Mouse (Mus musculus): ENCODE measurements around the gene H1fx.
A peak's percentile ranks its signal among the peaks of the same experiment; 100 is the strongest.
"Not testable (repeated sequence)": the region's sequence is repeated elsewhere in the genome, so short reads cannot be mapped to it uniquely, and the experiment has no call there.

The H1fx gene

DNA sequence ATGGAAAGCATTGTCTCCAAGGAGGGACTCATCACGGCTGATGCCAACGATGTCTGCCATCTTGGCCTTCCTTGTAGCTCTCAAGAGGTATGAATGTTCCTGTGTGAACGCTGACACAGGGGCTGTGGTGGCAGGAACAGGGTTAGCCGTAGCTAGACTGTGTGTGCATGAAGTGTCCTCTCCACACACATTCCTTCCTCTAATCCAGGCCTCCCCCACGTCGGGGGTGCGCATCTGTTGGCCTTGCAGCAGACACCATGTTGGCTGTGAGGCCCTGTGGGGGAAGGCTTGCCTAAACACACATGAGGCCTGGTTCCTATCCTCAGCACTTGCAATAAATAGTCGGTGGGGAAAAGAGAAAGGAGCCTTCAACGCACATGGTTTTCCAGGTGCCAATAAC, 15.2 kb upstream of the H1fx start:
- DNase-seq (ENCODE audit: low read depth, low spot score), result no peak
- Histone ChIP-seq H3K27me3 (ENCODE audit: control insufficient read depth, insufficient read depth, low read length, poor library complexity, severe bottlenecking) (no peaks in the 10 kb centered on the region), H3K36me3 (ENCODE audit: control insufficient read depth, insufficient read depth, low read length, poor library complexity, severe bottlenecking) (peaks cover 3% of the 10 kb centered on the region; the same call in 1 of the 2 replicates)

DNA sequence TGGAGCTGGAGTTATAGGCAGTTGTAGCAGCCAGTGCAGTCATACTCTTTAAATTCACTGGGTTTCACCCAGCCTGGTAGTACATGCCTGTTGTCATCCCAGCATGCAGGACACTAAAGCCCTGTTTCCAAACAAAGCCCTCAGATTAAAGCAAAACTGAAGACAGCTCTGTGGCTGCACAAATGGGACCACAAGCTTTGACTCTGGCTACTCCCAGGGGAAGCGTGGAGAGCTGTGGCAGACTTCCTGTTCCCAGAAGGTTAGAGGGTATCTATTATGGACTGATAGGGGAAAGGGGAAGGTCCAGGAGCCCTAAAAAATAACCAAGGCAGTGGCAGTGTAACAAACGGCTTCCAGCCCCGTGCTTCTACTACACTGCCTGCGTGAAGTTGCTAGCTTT, 14.1 kb upstream of the H1fx start:
- Histone ChIP-seq H3K27me3 (ENCODE audit: control insufficient read depth, insufficient read depth, low read length, poor library complexity, severe bottlenecking) (no peaks in the 10 kb centered on the region), H3K36me3 (ENCODE audit: control insufficient read depth, insufficient read depth, low read length, poor library complexity, severe bottlenecking) (0 out of 2 replicates have a peak, but pooled peaks cover 1% of the 10 kb centered on the region)
- DNase-seq (ENCODE audit: low read depth, low spot score), result no peak

- DNase-seq (ENCODE audit: low read depth, low spot score), result no peak
- Histone ChIP-seq H3K36me3 (ENCODE audit: control insufficient read depth, insufficient read depth, low read length, poor library complexity, severe bottlenecking) (no peaks in the 10 kb centered on the region), H3K27me3 (ENCODE audit: control insufficient read depth, insufficient read depth, low read length, poor library complexity, severe bottlenecking) (no peaks in the 10 kb centered on the region)
Observed at GRCm38 (mm10) chr6:87993790-87994571, 12.5 kb upstream of the H1fx start.

DNA sequence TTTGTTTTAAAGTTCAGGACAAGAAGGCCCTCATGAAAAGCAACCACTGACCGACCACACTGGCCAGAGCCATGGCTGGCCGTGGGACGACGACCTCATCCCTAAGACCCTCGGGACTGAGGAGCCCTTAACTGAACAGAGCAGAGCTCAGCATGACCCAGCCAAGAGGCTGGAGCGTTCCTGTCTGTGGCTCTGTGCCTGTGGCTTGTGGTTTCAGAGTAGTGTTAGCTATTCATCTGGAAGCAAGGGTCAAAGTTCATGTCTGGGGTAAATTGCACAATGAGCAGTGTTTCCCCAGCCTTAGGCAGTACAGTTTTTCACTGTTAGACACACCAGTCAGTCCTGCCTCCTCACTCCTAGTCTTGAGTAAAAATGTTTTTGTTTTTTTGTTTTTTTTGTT, 11.3 kb upstream of the H1fx start:
- H3K27me3 ChIP-seq (ENCODE audit: control insufficient read depth, insufficient read depth, low read length, poor library complexity, severe bottlenecking), result no peaks in the 10 kb centered on the region
- DNase-seq (ENCODE audit: low read depth, low spot score), result no peak

GRCm38 (mm10) chr6:87991886-87992285, 10.4 kb upstream of the H1fx start:
- Histone ChIP-seq H3K36me3 (ENCODE audit: control insufficient read depth, insufficient read depth, low read length, poor library complexity, severe bottlenecking) (no peaks in the 10 kb centered on the region), H3K27me3 (ENCODE audit: control insufficient read depth, insufficient read depth, low read length, poor library complexity, severe bottlenecking) (no peaks in the 10 kb centered on the region)
- no peak for DNase-seq (ENCODE audit: low read depth, low spot score)

More for the DNA sequence above, 11.3 kb upstream of the H1fx start:
- H3K36me3 ChIP-seq (ENCODE audit: control insufficient read depth, insufficient read depth, low read length, poor library complexity, severe bottlenecking), result no peaks in the 10 kb centered on the region

DNA sequence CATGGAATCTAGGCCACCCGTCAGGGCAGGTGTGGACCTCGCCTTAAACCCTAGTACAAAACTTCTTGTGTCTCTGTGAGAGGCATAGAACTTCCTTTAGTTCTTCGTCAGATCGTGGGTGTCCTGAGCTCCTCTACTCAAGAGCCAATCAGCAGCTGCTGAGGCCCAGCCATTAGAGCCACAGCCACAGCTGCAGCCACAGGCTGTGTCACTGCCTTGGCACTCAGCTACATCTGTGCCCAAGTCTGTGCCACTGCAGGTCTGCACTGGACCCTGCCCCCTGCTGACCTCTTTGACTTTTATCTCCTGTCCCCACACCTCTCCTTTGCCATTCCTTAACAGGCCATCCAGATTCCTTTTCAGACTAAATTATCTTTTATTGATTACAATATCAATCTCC, 9.8 kb upstream of the H1fx start:
- Histone ChIP-seq H3K36me3 (ENCODE audit: control insufficient read depth, insufficient read depth, low read length, poor library complexity, severe bottlenecking) (no peaks in the 10 kb centered on the region), H3K27me3 (ENCODE audit: control insufficient read depth, insufficient read depth, low read length, poor library complexity, severe bottlenecking) (no peaks in the 10 kb centered on the region)
- DNase-seq (ENCODE audit: low read depth, low spot score), result no peak

DNA sequence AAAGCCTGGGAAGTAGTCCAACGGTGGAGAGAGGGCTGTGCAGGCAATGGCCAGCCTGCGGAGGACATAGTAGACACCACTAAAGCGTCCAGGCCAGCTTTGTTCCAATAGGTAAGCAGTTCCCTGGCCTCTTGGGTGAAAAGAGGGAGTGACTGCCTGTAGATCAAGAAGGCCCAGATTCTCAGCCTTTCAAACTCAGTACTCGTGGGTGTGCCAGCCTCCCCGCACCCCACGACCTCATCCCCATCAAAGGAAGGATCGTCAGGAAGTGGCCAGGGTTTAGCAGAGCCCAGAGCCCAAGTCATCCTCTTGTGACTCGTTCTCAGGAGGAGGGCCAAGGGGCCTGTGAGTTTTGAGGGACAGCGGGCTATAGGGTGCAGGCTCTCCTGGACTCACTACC, 1.1 kb upstream of the H1fx start:
- no peaks in the 10 kb centered on the region for H3K36me3 ChIP-seq (ENCODE audit: control insufficient read depth, insufficient read depth, low read length, poor library complexity, severe bottlenecking)
- H3K27me3 ChIP-seq (ENCODE audit: control insufficient read depth, insufficient read depth, low read length, poor library complexity, severe bottlenecking), result no peaks in the 10 kb centered on the region; the same call in 1 of the 2 replicates
- no peak for DNase-seq (ENCODE audit: low read depth, low spot score)

- DNase-seq (ENCODE audit: low read depth, low spot score), result peak; percentile 28
- H3K27me3 ChIP-seq (ENCODE audit: control insufficient read depth, insufficient read depth, low read length, poor library complexity, severe bottlenecking), result no peaks in the 10 kb centered on the region; the same call in 1 of the 2 replicates
Observed at GRCm38 (mm10) chr6:87981030-87981485, 379 bp downstream of the H1fx start.

DNA sequence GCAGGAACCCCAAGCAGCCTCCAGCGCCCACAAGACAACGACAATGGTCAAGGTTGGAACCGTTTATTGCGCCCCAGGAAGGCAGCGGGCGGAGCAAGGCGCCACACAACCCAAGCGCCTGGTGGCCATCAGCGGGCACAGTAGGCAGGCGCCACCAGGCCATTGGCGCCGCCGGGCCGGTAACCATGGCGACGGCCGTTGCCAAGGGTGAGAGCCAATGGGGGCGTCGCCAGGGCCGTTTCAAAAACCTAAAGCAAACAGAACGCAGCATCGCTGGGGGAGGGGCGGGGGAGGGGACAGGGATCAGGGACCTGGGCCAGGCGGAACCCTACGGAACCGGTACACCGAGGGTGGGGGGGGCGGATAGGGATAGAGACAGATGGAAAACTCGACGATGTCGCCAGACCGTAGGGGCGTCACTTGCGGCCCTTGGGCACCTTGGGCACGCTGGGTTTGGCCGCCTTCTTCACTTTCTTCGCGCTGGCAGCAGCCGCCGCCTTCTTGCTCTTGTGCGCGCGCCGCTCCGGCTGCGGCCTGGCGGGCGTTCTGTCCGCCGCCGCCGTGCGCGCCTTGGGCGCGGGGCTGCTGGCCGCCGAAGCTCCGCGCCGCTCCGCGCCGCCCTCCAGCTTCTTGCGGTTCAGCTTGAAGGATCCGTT, 935 bp downstream of the H1fx start:
- H3K36me3 ChIP-seq (ENCODE audit: control insufficient read depth, insufficient read depth, low read length, poor library complexity, severe bottlenecking), result no peaks in the 10 kb centered on the region
- peak; percentile 57 for DNase-seq (ENCODE audit: low read depth, low spot score)
- H3K27me3 ChIP-seq (ENCODE audit: control insufficient read depth, insufficient read depth, low read length, poor library complexity, severe bottlenecking), result no peaks in the 10 kb centered on the region; the same call in 1 of the 2 replicates

More at GRCm38 (mm10) chr6:87981030-87981485, 379 bp downstream of the H1fx start:
- H3K36me3 ChIP-seq (ENCODE audit: control insufficient read depth, insufficient read depth, low read length, poor library complexity, severe bottlenecking), result no peaks in the 10 kb centered on the region

DNA sequence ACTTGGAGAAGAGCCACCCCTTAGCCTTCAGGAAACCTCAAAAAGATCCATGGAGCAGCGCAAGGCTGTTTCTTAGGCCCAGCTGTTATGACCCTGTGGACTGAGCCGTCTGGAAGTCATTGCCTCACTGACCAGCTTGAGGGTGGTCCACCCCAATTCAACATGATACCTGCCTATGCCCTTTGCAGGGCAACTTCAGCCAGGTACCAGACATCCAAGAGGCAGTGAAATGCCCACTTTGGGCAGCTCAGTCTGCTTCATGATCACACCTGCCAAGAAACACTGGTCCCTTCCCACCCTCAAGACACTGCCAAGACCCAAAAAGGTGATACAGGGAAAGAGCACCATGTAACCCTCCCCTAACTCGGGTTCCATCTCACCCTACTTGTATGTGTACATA, 1.7 kb downstream of the H1fx start:
- no peak for DNase-seq (ENCODE audit: low read depth, low spot score)
- Histone ChIP-seq H3K36me3 (ENCODE audit: control insufficient read depth, insufficient read depth, low read length, poor library complexity, severe bottlenecking) (no peaks in the 10 kb centered on the region), H3K27me3 (ENCODE audit: control insufficient read depth, insufficient read depth, low read length, poor library complexity, severe bottlenecking) (no peaks in the 10 kb centered on the region; the same call in 1 of the 2 replicates)

GRCm38 (mm10) chr6:87970041-87970440, 11.4 kb downstream of the H1fx start:
- Histone ChIP-seq H3K27me3 (ENCODE audit: control insufficient read depth, insufficient read depth, low read length, poor library complexity, severe bottlenecking) (no peaks in the 10 kb centered on the region), H3K36me3 (ENCODE audit: control insufficient read depth, insufficient read depth, low read length, poor library complexity, severe bottlenecking) (no peaks in the 10 kb centered on the region)
- no peak for DNase-seq (ENCODE audit: low read depth, low spot score)

DNA sequence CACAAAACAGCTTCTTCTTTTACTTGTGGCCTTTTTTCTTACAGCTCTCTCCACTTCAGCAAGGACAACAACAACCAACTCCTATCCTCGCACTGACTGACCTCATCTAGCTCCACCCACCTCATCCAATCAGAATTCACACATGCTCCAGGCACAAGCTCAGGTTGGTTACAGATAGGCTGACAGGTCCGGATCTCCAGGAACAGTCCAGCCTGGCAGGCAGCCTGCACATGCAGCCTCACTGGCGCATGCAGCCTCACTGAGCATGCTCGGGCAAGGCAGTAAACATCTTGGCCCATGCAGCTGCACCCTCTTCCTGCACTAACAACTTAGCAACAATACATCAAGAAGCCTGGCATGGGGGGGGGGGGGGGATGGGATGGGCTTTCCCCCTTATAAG, 19.0 kb downstream of the H1fx start:
- not testable (repeated sequence) for DNase-seq (ENCODE audit: low read depth, low spot score); H3K36me3 ChIP-seq (ENCODE audit: control insufficient read depth, insufficient read depth, low read length, poor library complexity, severe bottlenecking); H3K27me3 ChIP-seq (ENCODE audit: control insufficient read depth, insufficient read depth, low read length, poor library complexity, severe bottlenecking)

DNA sequence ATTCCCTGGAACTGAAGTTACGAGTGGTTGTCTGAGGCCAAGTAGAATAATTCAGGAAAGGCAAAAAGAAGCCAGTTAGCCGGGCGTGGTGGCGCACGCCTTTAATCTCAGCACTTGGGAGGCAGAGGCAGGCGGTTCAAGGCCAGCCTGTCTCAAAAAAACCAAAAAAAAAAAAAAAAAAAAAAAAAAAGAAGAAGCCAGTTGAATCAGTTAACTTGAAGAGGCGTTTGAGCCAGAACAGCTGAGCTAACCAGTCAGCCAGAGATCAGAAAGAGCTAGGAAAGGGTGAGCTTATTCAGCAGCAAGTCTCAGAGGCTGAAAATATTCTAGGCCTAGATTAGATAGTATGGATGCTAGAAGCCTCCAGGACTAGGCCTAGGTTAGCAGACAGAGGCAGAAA, 39.3 kb downstream of the H1fx start:
- no peak for DNase-seq (ENCODE audit: low read depth, low spot score)
- Histone ChIP-seq H3K27me3 (ENCODE audit: control insufficient read depth, insufficient read depth, low read length, poor library complexity, severe bottlenecking) (no peaks in the 10 kb centered on the region), H3K36me3 (ENCODE audit: control insufficient read depth, insufficient read depth, low read length, poor library complexity, severe bottlenecking) (no peaks in the 10 kb centered on the region)

DNA sequence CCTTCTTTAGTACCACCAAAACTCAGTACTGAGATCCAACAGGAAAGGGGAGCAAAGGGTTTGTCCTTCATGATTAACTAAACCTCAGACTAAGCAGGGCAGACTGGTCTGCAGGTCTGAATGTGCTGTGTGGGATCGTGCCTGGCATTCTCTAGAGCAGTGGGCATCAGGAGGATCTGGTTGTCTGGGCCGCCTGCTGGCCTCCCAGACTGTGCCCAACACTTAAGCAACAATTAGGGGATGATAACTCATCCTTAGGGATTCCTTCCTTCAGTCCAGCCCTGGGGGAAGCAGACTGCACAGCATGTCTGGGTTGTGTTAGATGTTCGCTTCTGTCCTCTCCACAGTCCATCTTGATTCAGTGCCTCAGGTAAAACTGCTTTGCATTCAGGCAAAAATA, 42.5 kb downstream of the H1fx start:
- no peak for DNase-seq (ENCODE audit: low read depth, low spot score)

DNA sequence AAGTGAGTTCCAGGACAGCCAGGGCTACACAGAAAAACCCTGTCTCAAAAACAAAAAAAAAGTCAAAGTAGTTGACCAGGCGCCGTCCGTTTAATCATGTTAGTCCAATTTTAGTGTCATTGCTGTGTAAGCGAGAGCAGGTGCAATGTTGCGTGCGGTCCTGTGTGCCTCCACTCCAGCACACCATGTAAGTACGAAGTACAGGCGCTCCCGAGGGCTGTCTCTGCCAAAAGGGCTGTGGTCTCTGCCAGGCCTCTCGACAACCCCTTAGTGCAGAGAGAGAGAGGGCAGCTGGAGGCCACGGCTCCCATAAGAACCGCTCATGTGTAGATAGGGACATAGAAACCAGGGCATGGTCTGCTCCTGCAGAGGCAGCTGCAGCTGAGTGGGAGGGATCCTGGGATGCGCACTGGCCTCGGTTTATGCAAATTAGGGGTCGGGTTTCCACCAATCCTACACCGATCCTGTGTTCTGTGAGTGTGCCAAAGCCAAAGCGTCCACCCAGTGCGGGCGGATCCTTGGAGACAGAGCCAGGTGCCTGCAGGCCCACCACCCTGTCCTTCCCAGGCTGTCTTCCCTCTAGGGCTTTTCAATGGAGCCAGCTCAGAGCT, 44.2 kb downstream of the H1fx start:
- Histone ChIP-seq H3K36me3 (ENCODE audit: control insufficient read depth, insufficient read depth, low read length, poor library complexity, severe bottlenecking) (peaks cover 10% of the 10 kb centered on the region; the same call in 1 of the 2 replicates), H3K27me3 (ENCODE audit: control insufficient read depth, insufficient read depth, low read length, poor library complexity, severe bottlenecking) (no peaks in the 10 kb centered on the region)
- DNase-seq (ENCODE audit: low read depth, low spot score), result no peak

More for the DNA sequence above, 42.5 kb downstream of the H1fx start:
- H3K36me3 ChIP-seq (ENCODE audit: control insufficient read depth, insufficient read depth, low read length, poor library complexity, severe bottlenecking), result peaks cover 10% of the 10 kb centered on the region; the same call in 1 of the 2 replicates
- no peaks in the 10 kb centered on the region for H3K27me3 ChIP-seq (ENCODE audit: control insufficient read depth, insufficient read depth, low read length, poor library complexity, severe bottlenecking)

All from splenic B cell, adult 2 months (primary cell).